Mouse (Mus musculus) lung, embryonic 16.5 days (tissue): ENCODE data around the gene Gsc2. TPM values are rescaled to one million over a fixed set of nuclear protein-coding genes. Genes with fewer than 3 reads are reported as not detected.

Source experiments
- ATAC-seq: fragments of 200-750 bp; cut with Nextera tagmentation; 2 replicates; pipeline ENCODE4 v1.8.0; 2017; ENCODE audit warnings: low read depth, mild to moderate bottlenecking, moderate library complexity
- H3K27ac ChIP-seq: fragments of 300-500 bp; sonication (generic); 2 replicates; pipeline ENCODE4 v1.5.1; 2014; ENCODE audit warnings: mild to moderate bottlenecking, control low read depth, low read length
- H3K27me3 ChIP-seq: fragments of 300-500 bp; sonication (generic); 2 replicates; pipeline ENCODE4 v1.6.1; 2014; ENCODE audit warnings: low read depth, low read length, mixed read lengths; ENCODE audit not compliant: control insufficient read depth, insufficient read depth
- H3K36me3 ChIP-seq: fragments of 300-500 bp; sonication (generic); 2 replicates; pipeline ENCODE4 v1.6.1; 2014; ENCODE audit warnings: low read length; ENCODE audit not compliant: control insufficient read depth, insufficient read depth
- H3K4me1 ChIP-seq: fragments of 300-500 bp; sonication (generic); replicated peaks from 2 replicates; pipeline ENCODE4 v1.6.1; 2014; ENCODE audit warnings: low read length, mixed read lengths; ENCODE audit not compliant: control insufficient read depth, insufficient read depth
- H3K4me2 ChIP-seq: fragments of 300-500 bp; sonication (generic); 2 replicates; pipeline ENCODE4 v1.6.1; 2014; ENCODE audit warnings: low read depth, low read length, control low read depth
- H3K4me3 ChIP-seq: fragments of 300-500 bp; sonication (generic); 2 replicates; pipeline ENCODE4 v1.5.1; 2014; ENCODE audit warnings: mild to moderate bottlenecking, low read length, control low read depth
- H3K9ac ChIP-seq: fragments of 300-500 bp; sonication (generic); 2 replicates; pipeline ENCODE4 v1.6.1; 2014; ENCODE audit warnings: low read length, control low read depth
- H3K9me3 ChIP-seq: fragments of 300-500 bp; sonication (generic); 2 replicates; pipeline ENCODE4 v1.6.1; 2016; ENCODE audit warnings: low read length; ENCODE audit not compliant: control insufficient read depth
- WGBS: fragments of 180-500 bp; shearing (Covaris S2); extraction: QIAGEN DNeasy Blood & Tissue Kit; methylation state at CpG from one replicate; pipeline ENCODE4 v1.1.7; 2014; 5-methylcytosine and 5-hydroxymethylcytosine counted together
- polyA plus RNA-seq: library from polyadenylated mRNA; unstranded; fragments of >200 nt; fragmentation: Nextera tagmentation; extraction: Ambion mirVana; gene quantifications from 2 replicates; pipeline ENCODE4 v1.2.1, GENCODE M21; 2015

Gene Gsc2
- polyA plus RNA-seq, 1 experiment from 2014 or later: not detected

DNA sequence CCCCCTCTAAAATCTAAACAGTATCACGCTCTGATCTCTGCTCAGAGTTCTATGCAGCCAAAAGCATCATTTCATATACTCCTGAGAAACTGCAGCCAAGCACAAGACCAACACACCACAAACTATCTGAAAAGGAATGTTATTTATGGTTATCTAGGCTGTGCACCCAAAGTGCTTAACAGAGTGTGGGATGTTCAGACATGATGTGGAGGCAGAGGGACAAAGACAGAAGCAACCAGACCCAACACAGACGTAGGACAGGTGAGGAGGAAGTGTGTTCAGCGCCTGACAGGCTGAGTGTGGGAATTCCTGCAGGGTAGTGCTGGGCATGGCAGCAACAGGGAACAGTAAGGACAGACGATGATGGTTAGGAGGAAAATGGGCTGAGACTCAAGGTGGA, 35.3 kb downstream of the Gsc2 start:
- 0 out of 2 replicates have a peak, but pooled peaks cover 1% of the 10 kb centered on the region for H3K36me3 ChIP-seq
- H3K9ac ChIP-seq: no peak overlapping the region
- H3K27ac ChIP-seq: no peak overlapping the region
- 89% methylated on average over 4 of the region's 4 CpGs for WGBS
- no peak for ATAC-seq
- H3K27me3 ChIP-seq: no peaks in the 10 kb centered on the region
- peaks cover 4% of the 10 kb centered on the region; the same call in 1 of the 2 replicates for H3K4me1 ChIP-seq
- no peak overlapping the region for H3K4me2 ChIP-seq
- no peak overlapping the region for H3K4me3 ChIP-seq
- H3K9me3 ChIP-seq: no peaks in the 10 kb centered on the region

DNA sequence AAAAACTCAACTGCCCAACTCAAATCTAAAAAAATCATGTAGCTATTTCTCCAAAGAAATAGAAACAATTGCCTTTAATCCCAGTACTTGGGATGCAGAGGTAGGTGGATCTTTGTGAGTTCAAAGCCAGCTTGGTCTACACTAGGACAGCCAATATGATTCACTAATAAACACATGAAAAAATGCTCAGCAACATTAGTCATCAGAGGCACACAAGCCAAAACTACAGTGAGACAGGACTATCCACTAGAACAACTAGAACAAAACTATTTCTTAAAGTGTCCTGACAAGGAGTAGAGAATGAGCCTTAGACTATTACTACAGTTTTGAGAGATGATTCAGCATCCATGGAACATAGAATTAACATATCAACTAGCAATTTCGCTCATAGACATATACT, 38.8 kb downstream of the Gsc2 start:
- H3K9ac ChIP-seq: no peak overlapping the region
- no peak overlapping the region for H3K27ac ChIP-seq
- H3K36me3 ChIP-seq: peaks cover 5% of the 10 kb centered on the region; the same call in 1 of the 2 replicates
- WGBS: 90% methylated on average over 1 of the region's 1 CpGs
- ATAC-seq: no peak
- H3K4me1 ChIP-seq: no peaks in the 10 kb centered on the region; the same call in 1 of the 2 replicates
- no peak overlapping the region for H3K4me3 ChIP-seq
- no peaks in the 10 kb centered on the region for H3K9me3 ChIP-seq
- no peak overlapping the region for H3K4me2 ChIP-seq
- no peaks in the 10 kb centered on the region for H3K27me3 ChIP-seq

DNA sequence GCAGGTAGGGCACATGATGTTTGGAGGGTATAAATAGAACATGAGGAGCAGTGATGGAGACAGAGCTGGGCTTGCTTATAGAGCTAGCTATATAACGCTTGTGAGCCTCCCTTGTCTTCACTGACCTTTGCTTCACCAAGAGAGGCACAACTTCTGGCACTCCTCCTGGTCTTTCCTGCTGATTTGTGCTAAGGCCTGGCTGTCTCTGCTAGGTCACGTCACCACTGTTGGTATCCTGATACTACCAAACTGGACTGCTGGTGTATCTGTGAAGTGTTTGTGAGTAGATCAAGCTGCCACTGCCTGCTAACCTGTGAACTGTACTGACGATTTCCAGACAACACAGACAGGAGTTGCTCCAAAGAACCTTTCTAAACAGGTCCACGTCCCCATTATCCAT, 39.7 kb downstream of the Gsc2 start:
- 72% methylated on average over 4 of the region's 4 CpGs for WGBS
- H3K27ac ChIP-seq: no peak overlapping the region

DNA sequence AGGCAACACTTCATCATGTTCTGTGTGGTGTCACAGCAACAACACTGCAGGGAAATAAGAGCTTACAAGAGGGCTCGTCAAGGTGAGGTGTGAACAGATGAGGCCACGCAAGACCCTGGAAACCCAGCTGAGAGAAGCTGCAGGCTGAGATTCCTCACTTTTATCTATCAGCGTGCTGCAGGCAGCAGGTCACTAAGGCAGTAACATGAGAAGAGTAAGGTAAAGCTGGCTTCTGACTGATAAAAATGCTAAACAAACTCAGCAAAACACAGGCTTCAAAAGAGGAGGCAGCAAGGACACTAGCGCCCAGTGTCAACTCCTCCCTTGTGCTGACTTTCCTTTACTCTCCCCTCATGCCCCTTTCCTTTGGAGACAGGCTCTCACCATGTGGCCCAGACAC, 41.9 kb downstream of the Gsc2 start:
- 37% methylated on average over 4 of the region's 4 CpGs for WGBS
- H3K9ac ChIP-seq: no peak overlapping the region
- no peak overlapping the region for H3K27ac ChIP-seq
- peaks cover 6% of the 10 kb centered on the region; the same call in 1 of the 2 replicates for H3K36me3 ChIP-seq
- no peak for ATAC-seq
- H3K4me2 ChIP-seq: no peak overlapping the region
- H3K27me3 ChIP-seq: no peaks in the 10 kb centered on the region
- no peaks in the 10 kb centered on the region; the same call in 1 of the 2 replicates for H3K4me1 ChIP-seq
- H3K4me3 ChIP-seq: no peak overlapping the region
- no peaks in the 10 kb centered on the region for H3K9me3 ChIP-seq

More for the DNA sequence above, 39.7 kb downstream of the Gsc2 start:
- H3K27me3 ChIP-seq: no peaks in the 10 kb centered on the region
- H3K9ac ChIP-seq: no peak overlapping the region
- no peak overlapping the region for H3K4me3 ChIP-seq
- ATAC-seq: no peak
- H3K4me1 ChIP-seq: no peaks in the 10 kb centered on the region; the same call in 1 of the 2 replicates
- H3K4me2 ChIP-seq: no peak overlapping the region
- no peaks in the 10 kb centered on the region for H3K9me3 ChIP-seq
- H3K36me3 ChIP-seq: peaks cover 6% of the 10 kb centered on the region; the same call in 1 of the 2 replicates

DNA sequence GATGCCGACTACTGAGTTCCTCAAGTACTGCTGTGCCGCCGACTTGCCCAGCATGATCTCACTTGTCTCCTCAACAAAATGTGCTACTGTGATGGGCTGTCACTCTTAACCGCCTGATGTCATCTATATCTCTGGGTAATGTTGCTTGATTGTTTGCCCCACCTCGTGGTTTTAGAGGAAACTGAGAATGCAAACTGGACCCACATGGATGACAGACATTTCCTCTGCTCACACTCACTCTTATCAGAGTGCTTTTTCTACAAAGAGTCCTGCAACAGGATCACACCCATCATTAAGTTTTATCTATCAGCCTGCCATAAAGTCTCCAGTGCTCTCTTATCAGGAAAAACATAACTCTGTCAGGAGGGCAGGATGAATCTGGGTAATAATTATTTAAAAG, 43.6 kb downstream of the Gsc2 start:
- no peak overlapping the region for H3K27ac ChIP-seq
- no peak overlapping the region for H3K4me2 ChIP-seq
- peaks cover 6% of the 10 kb centered on the region; the same call in 1 of the 2 replicates for H3K36me3 ChIP-seq
- no peaks in the 10 kb centered on the region for H3K9me3 ChIP-seq
- H3K9ac ChIP-seq: no peak overlapping the region
- H3K27me3 ChIP-seq: no peaks in the 10 kb centered on the region
- WGBS: 64% methylated on average over 5 of the region's 5 CpGs
- no peaks in the 10 kb centered on the region; the same call in 1 of the 2 replicates for H3K4me1 ChIP-seq
- ATAC-seq: no peak
- no peak overlapping the region for H3K4me3 ChIP-seq

DNA sequence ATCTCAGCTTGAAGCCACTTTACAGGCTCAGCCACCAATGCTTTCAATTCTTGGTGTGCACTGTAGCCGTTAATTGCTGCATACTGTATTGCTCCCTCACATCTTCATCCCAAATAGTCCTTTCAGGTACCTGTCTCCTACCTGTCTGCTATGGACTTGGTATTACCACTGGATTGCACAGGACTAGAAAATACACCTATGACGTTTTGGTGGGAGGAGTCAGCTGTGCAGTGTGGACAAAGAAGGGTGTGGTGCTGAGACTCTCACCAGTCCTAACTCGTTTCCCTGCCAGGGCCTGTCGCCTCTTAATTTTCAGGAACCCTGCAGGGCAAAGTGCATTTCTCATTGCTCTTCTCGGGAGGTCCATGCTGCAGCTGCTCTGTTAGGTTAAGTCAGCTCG, 49.1 kb downstream of the Gsc2 start:
- H3K4me1 ChIP-seq: no peaks in the 10 kb centered on the region
- no peak overlapping the region for H3K4me2 ChIP-seq
- H3K36me3 ChIP-seq: peaks cover 5% of the 10 kb centered on the region; the same call in 1 of the 2 replicates
- H3K9ac ChIP-seq: no peak overlapping the region
- H3K27me3 ChIP-seq: no peaks in the 10 kb centered on the region
- WGBS: 65% methylated on average over 6 of the region's 6 CpGs
- no peaks in the 10 kb centered on the region for H3K9me3 ChIP-seq
- ATAC-seq: no peak
- no peak overlapping the region for H3K4me3 ChIP-seq
- no peak overlapping the region for H3K27ac ChIP-seq

DNA sequence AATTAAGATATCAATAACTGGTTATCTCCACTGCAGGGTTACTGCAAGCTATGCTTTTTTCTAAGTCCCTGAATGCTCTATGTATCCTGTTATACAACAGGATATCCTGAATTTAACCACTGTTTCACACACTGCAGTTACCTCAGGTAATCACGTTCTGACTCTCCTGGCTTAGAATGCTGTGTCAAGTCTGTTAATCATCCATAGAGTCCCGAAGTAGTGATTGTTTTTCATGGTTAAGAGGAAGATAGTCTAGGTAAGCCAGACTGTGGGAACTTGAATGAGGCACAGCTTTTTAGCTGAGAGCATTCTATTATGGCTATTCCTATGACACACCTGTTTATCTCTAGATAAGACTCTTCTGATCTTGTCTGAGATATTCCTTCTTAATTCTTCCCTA, 49.6 kb downstream of the Gsc2 start:
- Histone ChIP-seq H3K4me2 (no peak overlapping the region), H3K4me3 (no peak overlapping the region), H3K9ac (no peak overlapping the region), H3K36me3 (peaks cover 6% of the 10 kb centered on the region; the same call in 1 of the 2 replicates), H3K4me1 (no peaks in the 10 kb centered on the region), H3K9me3 (no peaks in the 10 kb centered on the region), H3K27ac (no peak overlapping the region), H3K27me3 (no peaks in the 10 kb centered on the region)
- 58% methylated on average over 2 of the region's 2 CpGs for WGBS
- no peak for ATAC-seq

Other genes with a start within 250 kb of the Gsc2 start
- gene Med15, start 182.2 kb downstream of the Gsc2 start, polyA plus RNA-seq: 46.0 and 47.1 TPM in 2 replicates
- 59.0 and 62.8 TPM in 2 replicates for gene Klhl22, start 155.4 kb downstream of the Gsc2 start, polyA plus RNA-seq
- gene Scarf2, start 117.8 kb downstream of the Gsc2 start, polyA plus RNA-seq: 12.4 and 13.9 TPM in 2 replicates
- not detected in 2 replicates for gene B830017H08Rik, start 81.9 kb downstream of the Gsc2 start, polyA plus RNA-seq
- gene Car15, start 76.7 kb downstream of the Gsc2 start, polyA plus RNA-seq: 4.1 and 4.5 TPM in 2 replicates
- 0.29 and 0.33 TPM in 2 replicates for gene Gm20518, start 23.4 kb downstream of the Gsc2 start, polyA plus RNA-seq
- 0.08 TPM in 1 of 2 replicates, not detected in the other for gene Tssk1, start 20.8 kb downstream of the Gsc2 start, polyA plus RNA-seq
- 87.9 and 89.2 TPM in 2 replicates for gene Dgcr2, start 16.5 kb downstream of the Gsc2 start, polyA plus RNA-seq
- gene Tssk2, start 16.4 kb downstream of the Gsc2 start, polyA plus RNA-seq: not detected in 2 replicates
- gene Ess2, start 3.7 kb downstream of the Gsc2 start, polyA plus RNA-seq: 39.9 and 42.0 TPM in 2 replicates
- 64.3 and 68.8 TPM in 2 replicates for gene Slc25a1, start 13.2 kb upstream of the Gsc2 start, polyA plus RNA-seq
- gene Vpreb2, start 65.4 kb upstream of the Gsc2 start, polyA plus RNA-seq: not detected in 2 replicates
- gene Dgcr6, start 137.8 kb upstream of the Gsc2 start, polyA plus RNA-seq: 78.5 and 79.2 TPM in 2 replicates
- 12.5 and 13.4 TPM in 2 replicates for gene Prodh, start 175.1 kb upstream of the Gsc2 start, polyA plus RNA-seq
- 0.35 TPM in 2 replicates for gene Rtn4r, start 212.6 kb upstream of the Gsc2 start, polyA plus RNA-seq